Mouse (Mus musculus) layer of hippocampus, adult 9-11 months (tissue): ENCODE results near the gene Rnf130.

Experiments used
- DNase-seq: peaks from one replicate; pipeline ENCODE4 v3.0.0; 2022

The Rnf130 gene

GRCm38 (mm10) chr11:50146121-50146520 lies 121.0 kb downstream of the Rnf130 start:
- DNase-seq: no peak

GRCm38 (mm10) chr11:50147267-50147957 lies 122.3 kb downstream of the Rnf130 start:
- DNase-seq: no peak

GRCm38 (mm10) chr11:50147958-50148476 lies 122.9 kb downstream of the Rnf130 start:
- no peak for DNase-seq

- no peak for DNase-seq
These were observed 124.1 kb downstream of the Rnf130 start for GRCm38 (mm10) chr11:50149200-50149599.

GRCm38 (mm10) chr11:50149603-50150150 lies 124.5 kb downstream of the Rnf130 start:
- no peak for DNase-seq

GRCm38 (mm10) chr11:50151374-50151773 lies 126.2 kb downstream of the Rnf130 start:
- no peak for DNase-seq

GRCm38 (mm10) chr11:50154166-50154565 lies 129.0 kb downstream of the Rnf130 start:
- DNase-seq: no peak
